Mouse (Mus musculus) adrenal gland, adult 18-20 months (tissue): ENCODE measurements at regions not wholly inside any gene's neighbourhood (a gene's known extent, or its start where the extent isn't known, plus 50 kb on each side); places are given as distances from the start of the nearest gene placed in this dataset.
A peak's percentile ranks its signal among the peaks of the same experiment; 100 is the strongest.

Experiments used
- DNase-seq, 2 experiments: peaks; one replicate each; pipeline ENCODE4 v3.0.0; 2021 to 2022; ENCODE audit warnings: low spot score in 2 of 2

DNA sequence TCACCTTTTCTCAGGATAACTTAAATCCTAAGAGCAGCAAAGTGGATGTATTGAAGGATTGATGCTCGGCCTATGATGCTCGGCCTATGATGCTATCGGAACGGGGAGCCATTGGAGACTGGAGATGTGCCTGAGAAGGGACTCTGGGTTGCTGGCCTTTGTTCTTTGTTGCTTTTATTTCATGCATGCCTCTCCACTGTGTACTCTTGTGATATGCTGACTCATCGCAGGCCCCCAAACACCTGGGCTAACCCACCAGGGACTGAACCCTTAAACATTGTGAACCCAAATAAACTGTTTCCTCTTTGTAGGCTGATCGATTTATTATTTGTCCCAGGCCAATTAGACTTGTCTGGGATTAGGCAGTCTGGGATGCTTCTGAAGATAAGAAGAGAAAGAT lies 61.9 kb downstream of the Pdcl3 start:
- no peak for DNase-seq

DNA sequence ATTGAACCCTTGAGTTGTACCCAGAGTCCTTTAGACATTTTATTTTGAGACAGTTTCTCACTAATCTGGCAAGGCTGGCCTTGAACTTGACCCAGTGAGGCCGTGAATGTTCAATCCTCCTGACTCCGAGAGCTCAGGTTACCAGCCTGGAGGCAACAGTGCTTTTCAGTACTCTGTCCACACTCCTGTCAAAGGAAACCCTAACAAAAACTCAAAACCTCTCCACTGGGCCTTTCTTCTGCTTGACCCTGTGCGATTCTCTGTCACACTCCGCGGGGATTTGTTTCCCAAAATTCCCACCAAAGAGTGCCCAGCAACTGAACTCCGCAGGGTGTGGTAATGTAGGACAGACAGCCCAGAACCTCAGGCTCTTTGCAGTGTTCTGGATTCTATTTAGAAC lies 71.9 kb downstream of the Pdcl3 start:
- DNase-seq: no peak

DNA sequence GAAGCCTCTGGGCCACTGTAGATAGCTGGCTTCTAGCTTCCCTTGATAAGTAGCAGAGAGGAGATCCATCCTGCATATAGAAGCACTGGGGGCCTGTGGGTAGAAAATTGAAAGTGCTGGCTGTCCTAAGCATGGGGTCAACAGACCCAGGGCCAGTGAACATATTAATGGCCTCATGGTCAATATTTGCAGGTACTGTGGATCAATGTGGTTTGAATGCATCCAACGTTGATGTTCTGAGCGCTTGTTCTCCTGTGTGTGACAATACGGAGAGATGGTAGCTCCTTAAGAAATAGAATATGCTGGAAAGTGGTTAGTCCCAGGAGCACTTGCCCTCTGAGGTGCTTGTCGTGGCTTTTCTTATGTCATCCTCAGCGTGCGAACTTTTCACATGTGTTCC lies 77.1 kb downstream of the Pdcl3 start:
- DNase-seq: no peak

DNA sequence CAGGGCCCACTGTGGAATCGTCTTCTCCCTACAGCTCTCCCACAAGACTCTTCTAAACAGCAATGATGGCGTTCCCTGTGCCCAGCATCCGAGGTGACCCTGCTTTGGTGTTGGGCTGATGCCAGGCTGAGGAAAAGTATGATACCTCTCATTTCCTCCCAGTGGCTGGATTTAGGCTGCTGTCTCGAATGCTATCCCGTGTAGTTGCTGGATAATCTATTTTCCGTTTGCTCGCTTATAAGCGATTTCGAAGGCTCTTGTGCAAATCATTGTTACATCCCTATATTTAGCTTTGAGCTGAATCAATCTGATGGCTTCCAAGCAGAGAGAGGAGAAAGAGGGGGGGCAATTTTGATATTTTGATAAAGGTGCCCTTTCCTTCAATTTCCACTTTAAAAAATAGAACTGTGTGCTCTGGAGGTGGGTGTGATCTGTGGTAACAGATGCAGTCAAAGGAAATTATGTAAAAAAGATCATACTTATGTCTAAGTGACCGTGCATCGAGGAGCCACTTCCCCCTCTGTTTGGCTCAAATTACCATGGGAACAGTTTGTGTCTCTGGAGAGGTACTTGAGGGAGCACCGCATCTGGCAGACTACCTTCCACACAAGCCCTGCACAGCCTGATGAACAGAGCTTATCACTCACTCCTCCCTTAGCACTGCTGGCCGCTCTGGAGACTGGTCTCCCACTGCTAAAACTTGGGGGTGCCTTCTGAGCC lies 78.4 kb downstream of the Pdcl3 start:
- no peak for DNase-seq

DNA sequence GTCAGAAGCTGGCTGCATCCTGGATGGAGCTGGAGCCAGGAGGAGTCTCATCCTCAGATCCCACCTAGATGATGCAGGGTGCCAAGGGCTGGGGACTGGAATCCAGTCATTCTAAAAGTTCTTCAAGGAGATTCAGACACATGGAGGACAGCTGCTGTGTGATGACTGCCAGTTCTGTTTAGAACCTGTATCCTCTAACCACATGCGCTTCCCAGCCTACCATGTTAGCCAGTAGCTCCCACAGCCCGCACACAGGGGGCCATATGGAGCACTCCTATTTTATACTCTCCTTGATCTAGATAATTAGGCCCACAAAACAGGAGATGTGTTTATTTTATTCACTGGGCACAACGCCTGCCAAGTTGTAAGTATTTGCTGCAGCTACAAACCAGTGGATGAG lies 79.4 kb downstream of the Pdcl3 start:
- no peak for DNase-seq

DNA sequence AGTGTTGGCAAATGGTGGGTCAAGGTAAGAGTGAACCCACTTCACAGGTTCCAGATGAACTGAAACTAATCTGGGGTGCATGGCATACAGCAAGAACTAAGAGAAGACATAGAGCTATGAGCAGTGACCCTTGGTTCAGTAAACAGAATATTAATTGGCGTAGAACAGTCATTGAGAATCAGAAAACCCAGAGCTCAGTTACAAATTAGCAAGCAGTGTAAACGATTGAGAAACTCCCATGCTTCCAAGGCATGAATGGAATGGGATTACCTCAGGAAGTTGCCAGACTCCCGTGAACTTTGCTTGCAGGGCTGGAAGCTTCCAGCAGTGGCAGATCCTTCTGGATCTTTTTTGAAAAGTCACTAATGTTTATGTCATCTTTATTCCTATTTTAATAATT lies 82.5 kb downstream of the Pdcl3 start:
- no peak for DNase-seq

DNA sequence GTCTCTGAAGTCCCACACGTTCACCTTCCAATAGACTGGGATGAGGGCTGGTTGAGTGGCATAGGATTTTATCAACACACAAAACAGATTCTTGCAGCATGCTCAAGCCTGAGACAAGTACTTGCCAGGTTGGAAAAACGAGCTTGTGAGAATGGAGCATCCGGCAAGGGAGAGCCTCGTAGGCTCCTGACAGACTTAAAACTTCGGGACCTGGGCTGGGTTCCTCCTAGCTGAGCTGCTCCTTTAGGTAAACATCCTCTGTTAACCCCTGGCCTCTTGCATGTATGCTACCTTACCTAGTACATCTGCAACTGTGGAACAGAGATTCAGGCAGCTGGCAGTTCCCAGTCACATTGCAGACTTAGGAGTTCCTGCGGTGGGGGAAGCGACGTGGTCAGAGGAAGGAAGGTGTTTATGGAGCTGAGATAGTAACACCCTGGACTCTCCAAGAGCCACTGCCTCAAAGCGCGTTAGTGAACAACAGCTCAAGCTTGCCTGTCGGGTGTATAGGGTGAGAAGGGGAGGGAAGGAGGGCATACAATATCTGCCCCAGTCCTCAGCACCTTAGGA lies 83.8 kb downstream of the Pdcl3 start:
- DNase-seq: no peak

DNA sequence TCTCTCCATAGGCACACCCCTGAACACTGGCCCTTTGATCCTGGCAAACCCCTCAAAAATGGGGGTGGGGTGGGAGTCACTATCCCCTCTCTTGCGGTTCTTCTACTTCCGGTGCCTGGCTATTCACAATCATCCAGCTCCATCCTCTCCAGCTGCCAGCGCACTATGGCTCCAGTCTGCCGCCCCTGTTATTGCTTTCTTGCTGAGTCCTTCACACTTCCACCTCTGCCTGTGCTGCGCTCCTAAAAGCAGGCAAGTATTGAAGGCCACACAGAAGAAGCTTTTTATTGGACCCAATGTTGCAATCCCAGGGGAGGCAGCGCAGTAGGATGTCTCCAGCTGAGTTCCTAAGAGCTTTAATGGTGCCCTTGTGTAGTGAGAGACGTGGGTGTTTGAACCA lies 84.3 kb downstream of the Pdcl3 start:
- DNase-seq: no peak

DNA sequence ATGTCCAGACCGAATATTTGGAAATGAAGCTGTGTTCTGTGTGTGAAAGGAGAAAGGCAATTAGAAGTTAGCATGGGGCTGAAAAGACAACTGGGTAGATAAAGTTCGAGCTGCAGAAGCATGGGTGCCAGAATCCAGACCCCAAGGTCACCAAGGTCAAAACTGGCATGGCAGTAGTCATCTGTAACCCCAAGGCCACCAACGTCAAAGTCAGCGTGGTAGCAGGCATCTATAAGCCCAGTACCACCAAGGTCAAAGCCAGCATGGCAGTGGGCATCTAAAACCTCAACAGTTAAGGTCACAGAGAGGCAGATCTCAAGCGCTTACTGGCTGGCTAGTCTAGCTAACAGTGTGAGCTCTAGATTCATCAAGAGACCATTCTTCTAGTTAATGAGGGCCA lies 90.6 kb downstream of the Pdcl3 start:
- DNase-seq: no peak

DNA sequence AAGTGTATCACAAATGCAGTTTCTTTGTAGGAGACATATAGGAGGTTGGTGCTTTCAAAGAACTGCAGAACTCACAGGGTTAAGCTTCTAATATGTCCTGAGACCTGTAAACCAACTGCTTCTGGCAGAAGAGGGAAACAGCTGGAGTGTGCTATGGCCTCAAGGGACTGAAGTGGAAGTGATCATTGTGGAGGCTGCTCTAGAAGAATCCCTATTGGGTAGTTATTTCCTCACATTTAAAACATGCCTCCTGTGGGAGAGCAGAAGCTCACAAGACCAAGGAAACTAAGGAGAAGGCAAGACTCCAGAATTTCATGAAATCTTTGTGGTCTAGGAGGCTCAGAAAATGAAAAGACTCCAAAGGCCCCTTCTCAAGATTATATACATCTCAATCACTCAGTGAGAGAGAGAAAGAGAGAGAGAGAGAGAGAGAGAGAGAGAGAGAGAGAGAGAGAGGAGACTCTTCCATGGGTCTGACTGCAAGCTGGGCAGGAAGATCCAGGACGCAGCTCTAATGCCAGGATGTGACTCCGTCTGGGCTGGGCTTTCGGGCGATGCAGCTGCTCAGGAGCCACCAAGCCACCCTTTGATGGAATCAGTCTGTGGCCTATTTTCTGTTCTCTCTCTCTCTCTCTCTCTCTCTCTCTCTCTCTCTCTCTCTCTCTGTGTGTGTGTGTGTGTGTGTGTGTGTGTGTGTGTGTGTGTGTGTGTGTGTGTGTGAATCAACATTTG lies 93.3 kb downstream of the Pdcl3 start:
- DNase-seq: no peak

DNA sequence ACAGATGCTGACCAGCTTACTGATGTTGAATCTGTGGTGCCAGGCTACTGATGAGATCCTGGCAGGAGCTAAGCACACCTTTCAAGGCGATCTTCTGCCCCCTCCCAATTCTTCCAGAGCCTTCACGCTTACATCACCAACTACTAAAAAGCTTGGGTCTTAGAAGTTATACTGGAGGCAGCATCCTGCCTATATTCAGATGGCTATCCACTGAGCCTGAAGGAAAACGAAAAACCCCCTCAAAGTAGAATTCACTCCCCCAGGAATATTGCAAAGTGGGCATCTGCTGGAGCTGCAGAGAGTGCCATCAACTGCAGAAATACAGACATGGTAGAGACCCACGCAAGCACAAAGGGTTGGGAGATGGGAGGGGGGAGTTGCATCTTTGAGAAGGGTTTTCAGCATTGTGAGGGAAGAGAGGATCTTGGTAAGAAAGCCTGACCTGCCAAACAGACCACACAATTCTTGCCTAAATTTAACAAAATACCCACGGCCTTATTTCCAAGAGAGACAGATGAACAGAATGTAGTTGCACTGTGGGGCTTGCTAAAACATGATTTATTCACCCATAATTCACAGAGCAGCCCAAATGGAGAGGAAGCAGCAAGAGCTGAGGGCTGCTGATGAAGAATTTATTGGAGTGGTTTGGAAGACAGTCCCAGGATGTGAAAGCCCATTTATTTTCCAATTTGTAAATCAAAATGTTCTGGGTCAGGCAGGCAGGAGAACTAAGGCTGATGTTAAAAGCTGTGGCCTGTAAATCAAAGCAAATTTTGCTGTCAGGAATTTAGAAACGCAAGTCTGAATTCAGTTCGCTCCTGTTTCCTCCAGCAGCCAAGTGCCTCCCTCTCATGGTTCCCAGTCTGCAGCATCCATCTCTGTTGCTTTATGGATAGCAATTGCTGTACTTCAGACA lies 98.8 kb downstream of the Pdcl3 start:
- DNase-seq: no peak

DNA sequence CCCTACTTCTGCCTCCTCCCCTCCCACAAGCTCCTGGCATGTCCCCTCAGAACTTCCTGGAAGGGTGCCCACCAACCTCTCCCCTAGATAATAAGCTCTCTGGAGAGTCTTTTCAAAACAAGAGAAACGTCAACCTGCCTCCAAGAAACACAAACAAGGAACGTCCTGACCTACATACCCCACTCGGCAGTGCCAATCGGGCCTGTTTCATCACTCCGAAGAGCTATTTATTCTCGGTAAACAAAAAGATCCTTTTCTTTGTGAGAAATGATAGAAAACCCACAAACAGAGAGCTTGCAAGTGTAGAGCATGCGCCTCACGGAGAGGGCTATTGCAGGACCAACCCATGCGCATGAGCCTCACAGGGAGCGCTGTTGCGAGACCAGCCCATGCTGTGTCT lies 100.9 kb downstream of the Pdcl3 start:
- no peak for DNase-seq

DNA sequence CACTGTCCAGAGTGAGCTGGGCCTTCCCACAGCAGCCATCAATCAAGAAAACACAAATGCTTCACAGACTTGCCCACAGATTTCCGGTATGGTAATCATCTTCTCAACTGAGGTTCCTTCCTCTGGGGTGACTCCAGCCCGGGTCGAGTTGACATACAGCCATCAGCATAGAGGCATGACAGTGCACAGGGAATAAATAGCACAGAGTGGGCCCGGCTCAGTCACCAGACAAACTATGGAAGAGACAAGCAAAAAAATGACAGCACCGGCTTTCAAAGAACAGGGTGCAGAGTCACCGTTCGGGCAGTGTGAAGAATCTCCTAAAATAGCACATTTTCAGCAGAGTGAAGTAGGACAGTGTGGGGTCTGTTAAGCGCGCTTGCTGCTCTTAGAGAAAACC lies 103.7 kb upstream of the Npas2 start:
- no peak for DNase-seq

DNA sequence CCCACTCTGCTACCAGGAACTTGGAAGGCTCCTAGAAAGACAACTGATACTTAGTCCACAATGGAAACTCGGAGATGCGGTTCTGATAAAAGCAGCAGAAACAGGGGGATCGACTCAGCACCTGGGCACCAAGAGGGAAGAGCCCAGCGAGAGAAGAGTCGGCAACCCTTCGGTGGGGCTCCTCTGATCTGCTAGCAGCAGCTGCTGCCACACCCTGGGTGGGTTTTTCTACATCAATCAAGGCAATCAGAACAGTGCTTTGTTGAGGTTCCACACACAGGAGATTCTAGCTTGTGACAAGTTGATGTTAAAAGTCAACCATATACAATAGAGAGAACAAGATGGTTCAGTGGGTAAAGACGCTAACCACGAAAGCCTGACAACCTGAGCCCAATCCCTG lies 102.4 kb upstream of the Npas2 start:
- no peak for DNase-seq

DNA sequence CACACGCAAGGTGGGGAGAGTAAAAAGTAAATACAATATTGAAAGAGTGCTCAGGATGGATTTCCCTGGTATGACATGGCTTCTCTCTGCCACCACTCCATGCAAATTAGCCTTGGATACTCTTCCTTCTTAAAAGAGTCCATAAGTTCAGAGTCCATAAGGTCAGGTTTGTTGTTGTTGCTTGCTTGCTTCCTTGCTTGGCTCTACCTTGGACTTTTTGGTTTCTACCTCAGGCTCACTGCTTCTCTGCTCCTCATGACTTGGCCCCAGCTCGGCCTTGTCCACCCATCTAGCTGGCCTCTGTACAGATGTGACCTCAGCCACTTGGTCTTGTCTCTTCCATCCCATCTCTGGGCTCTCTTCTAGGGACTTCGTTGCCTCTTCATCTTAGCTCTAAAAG lies 101.9 kb upstream of the Npas2 start:
- no peak for DNase-seq

DNA sequence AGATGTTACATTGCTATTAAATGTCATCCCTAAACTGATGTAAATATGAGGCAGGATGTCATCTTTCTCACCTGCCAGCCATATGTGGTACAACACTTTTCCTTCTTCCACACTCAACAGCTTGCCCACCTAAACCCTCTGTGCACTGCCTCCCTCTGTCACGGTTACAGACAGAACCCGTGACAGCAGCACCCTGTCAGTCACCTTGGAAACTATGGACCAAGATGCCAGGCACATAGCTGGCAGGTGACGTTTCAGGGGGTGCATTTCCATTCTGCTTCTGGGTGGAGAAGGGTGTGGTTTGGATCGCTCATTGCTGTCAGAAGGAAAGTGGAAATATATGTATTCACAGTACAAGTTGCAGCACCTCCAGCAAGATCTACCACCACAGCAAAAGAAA lies 100.2 kb upstream of the Npas2 start:
- DNase-seq: no peak

DNA sequence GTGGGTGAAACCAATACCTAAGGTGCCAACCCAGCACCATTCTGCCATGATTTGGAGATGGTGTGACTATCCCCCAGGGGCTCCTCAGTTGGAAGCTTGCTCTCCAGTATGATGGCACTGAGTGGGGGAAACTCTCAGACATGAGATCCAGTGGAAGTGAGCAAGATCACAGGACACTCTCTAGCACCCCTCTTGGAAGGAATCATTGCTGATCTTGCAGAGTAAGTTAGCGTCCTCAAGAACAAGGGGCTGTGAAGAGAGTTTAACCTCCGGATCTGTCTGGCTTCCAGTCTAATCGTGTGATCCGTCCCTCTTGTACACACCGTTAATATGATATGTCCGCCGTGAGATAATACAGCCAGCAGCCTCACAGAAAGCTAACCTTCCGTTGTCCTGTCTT lies 99.5 kb upstream of the Npas2 start:
- DNase-seq: no peak

DNA sequence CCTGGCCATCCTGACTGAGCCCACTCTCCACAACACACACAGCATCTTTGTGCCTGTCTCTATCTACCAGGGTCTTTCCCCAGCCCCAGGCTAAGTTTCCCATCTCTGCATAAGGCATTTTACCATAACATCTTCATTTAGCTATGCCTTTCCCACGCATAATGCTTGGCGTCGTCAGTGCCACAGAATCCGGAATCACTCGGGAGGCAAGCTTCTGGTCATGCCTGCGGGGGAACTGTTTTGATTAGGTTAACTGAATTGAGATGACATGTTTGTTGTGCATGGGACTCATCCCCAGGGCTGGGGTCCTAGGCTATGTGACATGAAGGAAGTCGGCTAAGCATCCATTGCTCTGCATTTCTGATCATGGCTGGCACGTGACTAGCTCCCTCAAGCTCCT lies 97.6 kb upstream of the Npas2 start:
- DNase-seq: no peak

DNA sequence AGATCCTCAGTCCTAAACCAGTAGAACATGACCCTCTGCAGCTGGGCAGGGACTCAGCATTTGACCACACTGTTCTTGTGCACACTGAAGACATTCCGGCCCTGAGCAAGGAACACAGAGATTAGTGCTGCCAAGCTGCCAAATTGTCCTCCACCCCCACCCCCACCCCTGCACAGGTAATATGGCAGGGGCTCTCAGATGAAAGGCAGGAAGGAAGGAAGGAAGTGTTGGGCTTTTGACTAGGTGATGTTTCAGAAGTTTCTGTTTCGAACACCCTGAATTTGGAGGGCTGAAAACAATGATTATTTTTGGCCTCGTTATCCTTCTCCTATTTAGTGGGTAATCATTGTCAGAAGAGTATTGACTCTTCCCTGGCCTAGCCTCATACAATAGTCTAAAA lies 96.8 kb upstream of the Npas2 start:
- no peak for DNase-seq

DNA sequence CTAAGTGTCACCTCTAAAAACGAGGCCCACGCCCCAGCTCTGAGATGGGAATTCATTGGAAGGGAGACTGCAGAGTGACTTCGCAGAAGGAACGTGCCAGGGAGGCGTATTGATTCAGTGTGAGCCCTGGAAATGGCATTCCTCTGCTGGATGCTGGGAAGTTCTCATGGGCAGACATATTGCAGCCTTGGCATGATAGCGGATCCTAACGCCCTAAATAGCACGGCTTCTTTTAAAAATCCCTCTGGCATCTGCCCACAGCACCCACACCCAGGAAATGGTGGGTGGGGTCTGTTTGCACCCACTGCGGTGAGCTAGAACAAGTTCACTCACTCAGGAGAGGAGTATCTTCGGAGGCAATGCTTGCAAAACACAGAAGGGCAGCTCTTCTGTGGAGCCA lies 96.0 kb upstream of the Npas2 start:
- DNase-seq: no peak

DNA sequence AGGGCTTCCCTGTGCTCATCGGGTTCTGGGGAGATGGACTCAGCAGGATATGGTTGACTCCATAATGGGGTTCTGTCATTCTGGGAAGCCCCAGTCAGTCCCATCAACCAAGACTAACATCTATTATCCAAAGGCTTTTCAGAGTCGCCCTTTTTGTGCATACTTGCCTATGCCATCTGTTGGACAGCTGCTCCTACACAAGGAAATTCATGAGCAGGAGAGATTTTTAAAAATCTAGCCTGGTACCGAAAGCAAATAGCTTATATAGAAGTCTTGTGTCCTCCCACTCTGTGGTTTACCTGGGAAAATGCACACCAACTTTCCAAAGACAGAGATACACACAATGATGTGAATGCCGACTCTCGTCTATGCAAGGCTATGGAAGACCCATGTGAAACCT lies 95.4 kb upstream of the Npas2 start:
- no peak for DNase-seq

DNA sequence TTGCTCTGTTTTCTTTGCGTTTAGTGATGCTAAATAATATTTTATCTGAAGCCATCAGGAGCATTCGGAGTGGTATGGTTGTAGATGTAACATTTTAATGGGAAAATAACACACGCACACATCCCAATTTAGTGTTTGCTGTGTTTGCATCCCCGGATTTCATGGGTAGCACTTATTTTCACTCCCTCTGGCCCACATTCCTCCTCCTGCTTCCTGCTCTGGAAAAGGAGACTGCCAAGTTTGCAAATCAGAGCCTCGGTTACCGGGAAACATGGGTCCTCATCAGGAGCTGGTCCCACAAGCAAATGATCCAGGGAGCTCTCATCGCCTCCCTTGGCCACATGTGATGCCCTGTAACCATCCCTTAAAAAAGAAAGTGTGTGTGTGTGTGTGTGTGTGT lies 94.3 kb upstream of the Npas2 start:
- DNase-seq: peak in 1 of 2 experiments; percentile 1
